ENCODE assay signal across 8 mouse cellular contexts in the genomic region with DNA sequence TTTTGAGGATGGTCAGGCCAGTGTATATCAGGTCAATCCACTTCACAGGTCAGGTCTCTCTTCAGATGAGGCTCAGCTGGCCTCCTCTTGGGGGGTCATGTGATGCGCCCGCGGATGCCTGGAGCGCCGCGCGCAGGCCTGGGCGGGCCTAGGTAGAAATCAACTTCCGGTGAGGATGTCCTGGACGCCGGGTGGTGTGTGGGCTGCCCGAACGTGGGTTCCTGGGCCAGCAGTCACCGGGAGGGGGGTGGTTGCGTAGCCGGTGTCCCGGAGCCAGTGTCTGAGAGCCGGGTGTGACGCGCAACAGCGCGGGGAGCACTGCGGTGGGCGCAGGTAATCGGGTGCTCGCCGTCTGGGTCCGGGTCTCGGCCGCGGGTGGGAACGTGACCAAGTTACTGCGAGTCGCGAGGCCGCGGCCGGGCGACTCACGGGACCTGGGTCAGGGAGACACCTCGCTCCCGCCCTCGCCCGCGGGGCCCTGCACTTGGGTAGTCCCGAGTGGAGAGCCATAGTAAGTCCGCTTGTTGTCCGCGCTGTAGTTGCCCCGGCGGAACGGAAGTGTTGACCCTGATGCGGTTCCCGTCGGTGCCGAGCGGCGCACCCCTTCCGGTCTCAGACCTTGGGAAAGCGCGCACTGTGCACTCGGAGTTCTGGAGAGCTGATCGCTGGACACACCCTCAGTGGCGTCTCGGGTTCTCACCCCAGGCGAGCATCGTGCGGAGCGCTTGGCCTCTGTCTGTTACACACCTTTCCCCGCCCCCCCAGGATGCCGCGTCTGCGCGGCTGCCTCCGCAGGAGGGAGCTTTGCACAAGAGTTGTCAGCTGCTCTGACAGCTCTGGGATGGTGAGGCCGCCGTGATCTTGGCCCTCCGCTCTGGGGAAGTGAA. TPM values are rescaled to one million over a fixed set of nuclear protein-coding genes. Genes with fewer than 3 reads are reported as not detected.
DNase-seq lines count a peak whose midpoint lies in the region; ATAC-seq and TF ChIP-seq lines count a peak whose summit lies in the region.

Gene Ccdc91 (plus strand): TSS at position 102 of the 887 bp plus-strand sequence.

- ATAC-seq in activated CD4-positive, CD25-positive, alpha-beta regulatory T cell, adult 4 months, result peak; percentile 82

- H3K4me3 ChIP-seq in cortical plate, adult 2 months (ENCODE audit: insufficient read depth, low read length), result peak within 1 kb of the TSS; percentile 52
- H3K4me3 ChIP-seq in megakaryocyte, embryonic 14.5 days (replicated peaks), result peak within 1 kb of the TSS; percentile 94

- no peak for TF ChIP-seq CTCF in cortical plate, adult 2 months (IDR thresholded peaks at IDR 0.05; ENCODE audit: extremely low read depth, insufficient read depth, low read length)

- H3K4me1 ChIP-seq in cortical plate, adult 2 months (ENCODE audit: control insufficient read depth, insufficient read depth, low read length), result peaks cover 2% of the 10 kb centered on the region; the same call in 1 of the 2 replicates
- peaks cover 14% of the 10 kb centered on the region for H3K4me1 ChIP-seq in megakaryocyte, embryonic 14.5 days

- no peaks in the 10 kb centered on the region for H3K9me3 ChIP-seq in megakaryocyte, embryonic 14.5 days

- H3K27me3 ChIP-seq in megakaryocyte, embryonic 14.5 days (replicated peaks), result peaks cover 29% of the 10 kb centered on the region

- DNase-seq in gastrocnemius, adult 8-10 months (ENCODE audit: low spot score in 2 of 2), result peak; percentile 90 to 91
- DNase-seq in hindlimb bud, embryonic 11.5 days (ENCODE audit: extremely low spot score, low read depth, low spot score), result peak; percentile 58
- peak; percentile 84 to 90 for DNase-seq in left cerebral cortex, adult 8-10 months (ENCODE audit: low spot score in 2 of 2)
- peak; percentile 91 for DNase-seq in right cerebral cortex, postnatal 10 days (ENCODE audit: low spot score in 2 of 2)
- peak; percentile 89 for DNase-seq in urinary bladder, postnatal 25 days (ENCODE audit: low spot score)

- TF ChIP-seq POLR2A in cortical plate, adult 2 months (IDR thresholded peaks at IDR 0.05; ENCODE audit: extremely low read depth, insufficient read depth, low read length), result peak; percentile 71

- H3K36me3 ChIP-seq in megakaryocyte, embryonic 14.5 days (replicated peaks; ENCODE audit: low read length), result no peaks in the 10 kb centered on the region

- H3K27ac ChIP-seq in cortical plate, adult 2 months (ENCODE audit: insufficient read depth, low read length), result peak within 1 kb of the TSS; percentile 68

RNA-seq across cellular contexts. Expression of gene Ccdc91, which starts in this region (rescaled TPM):
- polyA plus RNA-seq in activated CD4-positive, CD25-positive, alpha-beta regulatory T cell, adult 4 months (2017; shearing (Covaris generic)), result 1 to 10 TPM; 6.9 to 7.5 TPM
- polyA plus RNA-seq in cortical plate, adult 2 months (2012; rRNA removed), result 31.3 and 35.0 TPM in 2 replicates
- 100 to 1,000 TPM in 1 of 4 experiments, 10 to 100 TPM in 3; 94.8 to 106 (median 96.8) TPM for total RNA-seq in gastrocnemius, adult 8-10 months (2022)
- total RNA-seq in left cerebral cortex, adult 8-10 months (2022), result 10 to 100 TPM; 34.3 to 40.0 (median 37.4) TPM
- polyA plus RNA-seq in megakaryocyte, embryonic 14.5 days (2012; ENCODE audit: insufficient read depth, low replicate concordance), result 2.1 TPM in 1 of 2 replicates, not detected in the other

Comparison
In these comparisons a context has a peak if more than half of its experiments do, and no peak if none do; other contexts are left out.
1. Peak in every context shown above with its lines: DNase-seq, ATAC-seq, H3K4me3 ChIP-seq and H3K27ac ChIP-seq.